ENCODE assay signal across 10 mouse cellular contexts in the genomic region with DNA sequence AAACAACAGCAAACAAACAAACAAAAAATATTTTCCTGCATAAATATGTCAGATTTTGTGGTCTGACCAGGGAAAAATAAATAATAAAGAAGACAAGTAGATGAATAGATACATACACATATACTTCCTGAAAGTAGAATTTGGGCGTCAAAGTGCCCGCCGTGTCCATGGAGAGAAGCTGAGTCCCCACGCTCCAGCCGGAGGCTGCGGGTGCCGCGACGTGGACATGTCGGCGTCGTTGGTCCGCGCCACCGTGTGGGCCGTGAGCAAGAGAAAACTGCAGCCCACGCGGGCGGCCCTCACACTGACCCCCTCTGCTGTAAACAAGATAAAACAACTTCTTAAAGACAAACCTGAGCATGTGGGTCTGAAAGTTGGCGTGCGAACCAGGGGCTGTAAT. TPM values are rescaled to one million over a fixed set of nuclear protein-coding genes. Genes with fewer than 3 reads are reported as not detected.
DNase-seq lines count a peak whose midpoint lies in the region; ATAC-seq and TF ChIP-seq lines count a peak whose summit lies in the region.
"Had no signal": no experiment of that assay in that cellular context is flagged by ENCODE, and none has a peak within 500 bp of the region (broad histone marks: within the 10 kb centered on the region; RNA-seq: fewer than 3 reads in every experiment).

AK157302 (plus strand) TSS at position 144 of the 400 bp plus-strand sequence.

- no peaks in the 10 kb centered on the region for H3K9me3 ChIP-seq in forebrain, embryonic 10.5 days
- H3K9me3 ChIP-seq: hindbrain, embryonic 10.5 days; limb, embryonic 10.5 days had no signal

- intact Hi-C loops in gastrocnemius, postnatal 14 days (cut with DNase I; ENCODE audit: low total_unique reads): loop anchor here (5.0 kb wide), 1 partner anchor 588 kb away; no protein-coding TSS in a partner anchor
- intact Hi-C loops in left cerebral cortex, postnatal 10 days (cut with DNase I): no loop called here

- no peak for DNase-seq in layer of hippocampus, adult 2 months (ENCODE audit: low spot score in 2 of 2)
- no peak for DNase-seq in layer of hippocampus, adult 9-10 months (ENCODE audit: low spot score)
- DNase-seq in adrenal gland, postnatal 36 days: peak; percentile 15 to 25
- DNase-seq in gastrocnemius, postnatal 14 days: peak; percentile 8
- DNase-seq in left cerebral cortex, postnatal 10 days (ENCODE audit: extremely low spot score in 1 of 2, low spot score in 2 of 2): peak in 1 of 2 experiments; percentile 49
- no peak for DNase-seq in forebrain, embryonic 10.5 days (ENCODE audit: extremely low spot score, low spot score)

- H3K4me1 ChIP-seq in forebrain, embryonic 10.5 days: no peaks in the 10 kb centered on the region
- H3K4me1 ChIP-seq: hindbrain, embryonic 10.5 days; limb, embryonic 10.5 days had no signal

- 93% methylated on average over 21 of the region's 21 CpGs for WGBS in forebrain, embryonic 10.5 days

- H3K27ac ChIP-seq in layer of hippocampus, adult 2 months: no peak within 1 kb of the TSS
- no peak within 1 kb of the TSS for H3K27ac ChIP-seq in forebrain, embryonic 10.5 days
- H3K27ac ChIP-seq: hindbrain, embryonic 10.5 days; limb, embryonic 10.5 days had no signal

- no peak for ATAC-seq in monocyte, adult 5-6 weeks (replicated peaks; ENCODE audit: insufficient number of reproducible peaks, low FRiP score, low TSS enrichment, poor library complexity, severe bottlenecking)

- no peak for TF ChIP-seq CTCF in layer of hippocampus, adult 2 months (conservative IDR thresholded peaks at IDR 0.05)

- no peaks in the 10 kb centered on the region for H3K36me3 ChIP-seq in forebrain, embryonic 10.5 days (replicated peaks)
- H3K36me3 ChIP-seq: hindbrain, embryonic 10.5 days; limb, embryonic 10.5 days had no signal

- H3K4me3 ChIP-seq in layer of hippocampus, adult 2 months: no peak within 1 kb of the TSS
- H3K4me3 ChIP-seq in forebrain, embryonic 10.5 days: no peak within 1 kb of the TSS
- H3K4me3 ChIP-seq: hindbrain, embryonic 10.5 days; limb, embryonic 10.5 days; myocyte had no signal

- no peaks in the 10 kb centered on the region for H3K27me3 ChIP-seq in forebrain, embryonic 10.5 days (ENCODE audit: poor library complexity, severe bottlenecking)

RNA-seq across cellular contexts. Expression of gene AK157302, which starts in this region (rescaled TPM):
- total RNA-seq in layer of hippocampus, adult 2 months (2021): 10 to 100 TPM; 19.4 to 21.2 TPM
- total RNA-seq in adrenal gland, postnatal 36 days (2021): 10 to 100 TPM; 11.0 to 12.8 TPM
- total RNA-seq in gastrocnemius, postnatal 14 days (2021): 10 to 100 TPM; 12.8 to 13.8 TPM
- total RNA-seq in left cerebral cortex, postnatal 10 days (2021): 10 to 100 TPM; 16.5 to 17.2 TPM
- polyA plus RNA-seq in forebrain, embryonic 10.5 days (2016; fragmentation: Nextera tagmentation; extraction: Ambion mirVana): 0.29 and 0.31 TPM in 2 replicates
- 0.29 to 0.67 TPM (median 0.64 TPM) in 3 replicates for total RNA-seq in monocyte, adult 5-6 weeks (2017)

Comparison
In these comparisons a context has a peak if more than half of its experiments do, and no peak if none do; other contexts are left out.
1. DNase-seq: peak in adrenal gland, postnatal 36 days (2 of 2) and gastrocnemius, postnatal 14 days (single experiment); none in layer of hippocampus, adult 2 months (0 of 2), layer of hippocampus, adult 9-10 months (single experiment) and forebrain, embryonic 10.5 days (single experiment).